In the genomic region with DNA sequence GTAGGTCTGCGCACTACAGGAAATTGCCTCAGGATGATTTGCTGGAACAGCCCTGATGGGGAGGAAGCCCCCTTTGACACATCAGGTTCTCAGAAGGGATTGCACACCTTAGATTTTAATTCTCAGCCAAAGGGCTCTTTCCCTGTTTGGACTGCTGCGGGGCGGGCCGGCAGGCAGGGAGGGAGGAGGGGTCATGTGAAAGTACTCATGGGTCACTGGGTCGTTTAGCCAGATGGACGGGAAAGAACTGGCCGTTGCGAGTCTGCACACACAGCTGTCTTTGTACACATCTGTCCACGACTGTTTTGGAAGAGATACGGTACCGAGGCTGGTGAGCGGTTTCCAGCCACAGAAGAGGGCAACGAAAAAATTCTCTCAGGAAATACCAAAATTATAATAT, we compare ENCODE assay signal across 11 mouse cellular contexts. TPM values are rescaled to one million over a fixed set of nuclear protein-coding genes. Genes with fewer than 3 reads are reported as not detected.
DNase-seq lines count a peak whose midpoint lies in the region; ATAC-seq and TF ChIP-seq lines count a peak whose summit lies in the region.
"Had no signal": no experiment of that assay in that cellular context is flagged by ENCODE, and none has a peak within 500 bp of the region (broad histone marks: within the 10 kb centered on the region; RNA-seq: fewer than 3 reads in every experiment).

No protein-coding gene starts in this region.

- peaks cover 7% of the 10 kb centered on the region; the same call in 1 of the 2 replicates for H3K36me3 ChIP-seq in limb, embryonic 12.5 days
- H3K36me3 ChIP-seq in small intestine, adult 2 months (ENCODE audit: control insufficient read depth, insufficient read depth, low read length) = no peaks in the 10 kb centered on the region
- H3K36me3 ChIP-seq in forebrain, embryonic 10.5 days (replicated peaks) = no peaks in the 10 kb centered on the region
- H3K36me3 ChIP-seq: neural tube, embryonic 13.5 days had no signal

- intact Hi-C loops in left cerebral cortex, adult 2 months (cut with DNase I) = no loop called here

- peaks cover 67% of the 10 kb centered on the region for H3K4me1 ChIP-seq in limb, embryonic 12.5 days (replicated peaks)
- peaks cover 27% of the 10 kb centered on the region; the same call in 1 of the 2 replicates for H3K4me1 ChIP-seq in small intestine, adult 2 months (ENCODE audit: control insufficient read depth, insufficient read depth, insufficient read length, low read length)
- peaks cover 31% of the 10 kb centered on the region for H3K4me1 ChIP-seq in forebrain, embryonic 10.5 days

- ATAC-seq in limb, embryonic 12.5 days (ENCODE audit: insufficient number of reproducible peaks, insufficient read depth, low FRiP score, low TSS enrichment, low read depth) = no peak
- ATAC-seq in granulocyte monocyte progenitor cell, adult 5-6 weeks (replicated peaks; ENCODE audit: poor library complexity, severe bottlenecking) = no peak
- ATAC-seq: Patski had no signal

- H3K4me3 ChIP-seq in left cerebral cortex, adult 2 months = no peak overlapping the region
- no peak overlapping the region for H3K4me3 ChIP-seq in limb, embryonic 12.5 days (replicated peaks)
- no peak overlapping the region for H3K4me3 ChIP-seq in small intestine, adult 2 months (ENCODE audit: low read depth, low read length)
- H3K4me3 ChIP-seq in forebrain, embryonic 10.5 days = no peak overlapping the region
- H3K4me3 ChIP-seq: neural tube, embryonic 13.5 days had no signal

- no peaks in the 10 kb centered on the region for H3K27me3 ChIP-seq in limb, embryonic 12.5 days
- no peaks in the 10 kb centered on the region for H3K27me3 ChIP-seq in small intestine, adult 2 months (ENCODE audit: control insufficient read depth, insufficient read depth, low read length)
- H3K27me3 ChIP-seq in forebrain, embryonic 10.5 days (ENCODE audit: poor library complexity, severe bottlenecking) = no peaks in the 10 kb centered on the region
- H3K27me3 ChIP-seq: neural tube, embryonic 13.5 days; Patski had no signal

- no peak overlapping the region for H3K4me2 ChIP-seq in limb, embryonic 12.5 days
- H3K4me2 ChIP-seq: neural tube, embryonic 13.5 days had no signal

- no peak for TF ChIP-seq CTCF in left cerebral cortex, adult 2 months (IDR thresholded peaks at IDR 0.05)
- TF ChIP-seq CTCF in small intestine, adult 2 months (IDR thresholded peaks at IDR 0.05; ENCODE audit: extremely low read depth, insufficient read length, insufficient replicate concordance, low read depth, low read length) = no peak

- no peak for TF ChIP-seq POLR2A in small intestine, adult 2 months (IDR thresholded peaks at IDR 0.05; ENCODE audit: low read depth, low read length)

- H3K27ac ChIP-seq in left cerebral cortex, adult 2 months = peak overlapping the region; percentile 47; the same call in 1 of the 2 replicates
- H3K27ac ChIP-seq in limb, embryonic 12.5 days = peak overlapping the region; percentile 85
- H3K27ac ChIP-seq in small intestine, adult 2 months (ENCODE audit: insufficient read depth, low read depth, low read length) = peak overlapping the region; percentile 11; the same call in 1 of the 2 replicates
- no peak overlapping the region; the same call in 1 of the 2 replicates for H3K27ac ChIP-seq in forebrain, embryonic 10.5 days
- H3K27ac ChIP-seq: neural tube, embryonic 13.5 days had no signal

- no peaks in the 10 kb centered on the region for H3K9me3 ChIP-seq in limb, embryonic 12.5 days
- H3K9me3 ChIP-seq in forebrain, embryonic 10.5 days = no peaks in the 10 kb centered on the region
- H3K9me3 ChIP-seq: neural tube, embryonic 13.5 days had no signal

- peak in 1 of 2 experiments; percentile 7 for DNase-seq in left cerebral cortex, adult 2 months (ENCODE audit: extremely low spot score in 1 of 2, low spot score in 2 of 2)
- DNase-seq in left cerebral cortex, adult 11 months (ENCODE audit: low spot score) = no peak
- DNase-seq in kidney, adult 11 months = peak; percentile 54
- no peak for DNase-seq in adipocyte (ENCODE audit: low spot score)
- no peak for DNase-seq in forebrain, embryonic 10.5 days (ENCODE audit: extremely low spot score, low spot score)
- DNase-seq: gastrocnemius, postnatal 14 days had no signal

- WGBS in limb, embryonic 12.5 days = 25% methylated on average over 13 of the region's 13 CpGs
- WGBS in small intestine, adult 2 months = 33% methylated on average over 13 of the region's 13 CpGs
- WGBS in forebrain, embryonic 10.5 days = 28% methylated on average over 13 of the region's 13 CpGs

- no peak overlapping the region for H3K9ac ChIP-seq in limb, embryonic 12.5 days (replicated peaks)
- H3K9ac ChIP-seq: neural tube, embryonic 13.5 days had no signal

RNA-seq across cellular contexts. Expression of a gene that starts 13.2 kb away (rescaled TPM):
- 10 to 100 TPM; 33.9 to 37.5 TPM for total RNA-seq in left cerebral cortex, adult 2 months (2021)
- 19.2 and 19.9 TPM in 2 replicates for polyA plus RNA-seq in limb, embryonic 12.5 days (2016; fragmentation: Nextera tagmentation; extraction: Ambion mirVana)
- 8.9 and 29.3 TPM in 2 replicates for polyA plus RNA-seq in small intestine, adult 2 months (2012; rRNA removed)
- total RNA-seq in granulocyte monocyte progenitor cell, adult 5-6 weeks (2014; fragmentation: Nextera tagmentation) = 25.4 and 28.7 TPM in 2 replicates
- total RNA-seq in granulocyte monocyte progenitor cell, adult 5-6 weeks (2017) = 6.5 and 7.9 TPM in 2 replicates
- polyA plus RNA-seq in forebrain, embryonic 10.5 days (2016; fragmentation: Nextera tagmentation; extraction: Ambion mirVana) = 7.2 and 7.3 TPM in 2 replicates
